Mouse (Mus musculus): ENCODE measurements around the gene Zfp473. TPM values are rescaled to one million over a fixed set of nuclear protein-coding genes. Genes with fewer than 3 reads are reported as not detected.

Zfp473 gene
- polyA plus RNA-seq, 1 experiment: 0.18 TPM

DNA sequence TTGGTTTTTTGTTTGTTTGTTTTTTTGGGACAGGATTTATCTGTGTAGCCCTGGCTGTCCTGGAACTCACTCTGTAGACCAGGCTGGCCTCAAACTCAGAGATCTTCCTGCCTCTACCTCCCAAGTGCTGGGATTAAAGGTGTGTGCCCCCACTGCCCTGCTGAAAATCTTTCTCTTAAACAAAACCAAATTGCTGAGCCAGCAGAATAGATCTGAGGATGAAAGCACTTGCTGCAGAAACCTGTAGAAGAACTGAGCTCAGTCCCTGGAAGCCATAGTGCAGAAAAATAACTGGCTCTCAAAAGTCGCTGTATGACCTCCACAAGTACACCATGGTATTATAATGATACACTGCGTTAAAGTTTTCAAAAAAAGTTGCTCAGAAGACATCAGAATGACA, 6.3 kb upstream of the Zfp473 start:
- 81% methylated on average over 2 of the region's 2 CpGs for WGBS
- Histone ChIP-seq H3K4me1 (ENCODE audit: control insufficient read depth, insufficient read depth, low read length) (no peaks in the 10 kb centered on the region), H3K4me3 (replicated peaks; ENCODE audit: extremely low read depth, low read depth, low read length) (no peak overlapping the region)
- no peak for DNase-seq
- TF ChIP-seq POLR2A (IDR thresholded peaks at IDR 0.05; ENCODE audit: borderline replicate concordance, extremely low read depth, low read depth, low read length) (no peak), CTCF (IDR thresholded peaks at IDR 0.05; ENCODE audit: insufficient read depth, low read length) (no peak)

DNA sequence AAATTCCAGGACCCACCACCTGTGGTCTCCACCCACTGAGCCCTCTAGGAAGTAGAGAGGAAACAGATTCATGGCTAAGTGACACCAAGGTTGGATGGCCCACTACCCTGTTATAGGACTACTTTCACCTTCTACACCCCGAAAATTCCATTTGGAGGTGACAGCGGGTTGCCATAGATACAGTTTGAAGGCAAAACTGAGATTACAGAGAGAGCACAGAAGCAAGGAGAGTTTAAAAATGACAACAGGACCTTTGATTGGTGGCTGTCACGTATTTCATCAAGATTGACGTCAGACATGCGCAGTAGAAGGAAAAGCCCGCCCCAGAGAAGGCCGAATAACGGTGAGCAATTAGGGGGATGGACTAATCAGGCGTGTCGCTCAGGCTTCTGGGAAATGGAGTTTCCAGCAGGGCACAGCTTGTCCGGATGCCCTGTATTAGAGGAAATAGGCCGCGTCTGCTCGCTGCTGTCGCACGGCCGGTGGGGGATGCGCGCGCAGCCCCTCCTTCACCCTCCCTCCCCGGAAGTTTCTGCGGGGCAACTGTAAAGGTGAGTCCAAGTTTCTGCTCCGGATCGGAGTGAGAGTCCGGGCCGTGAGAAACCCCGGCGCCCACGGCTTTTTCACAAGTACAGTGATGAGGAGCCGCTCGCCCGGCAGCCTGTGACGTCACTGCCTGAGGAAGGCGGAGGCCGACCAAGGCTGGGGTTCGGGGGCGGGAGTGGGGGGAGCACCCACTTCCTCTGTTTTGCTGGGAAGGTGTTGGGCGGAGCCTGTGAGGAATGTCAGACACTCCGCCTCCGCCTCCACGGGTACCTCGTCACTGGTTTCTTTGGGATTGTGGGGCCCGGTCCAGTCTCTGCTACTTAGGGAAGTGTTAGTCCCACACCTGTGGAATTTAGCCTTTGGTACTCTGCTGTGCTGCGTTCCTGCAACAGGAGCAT, 2.5 kb downstream of the Zfp473 start, which contains the start of gene Vrk3:
Gene Vrk3, plus strand, starts transcription at position 313 of the 944 bp plus-strand sequence.
- Histone ChIP-seq H3K4me3 (replicated peaks; ENCODE audit: extremely low read depth, low read depth, low read length) (peak within 1 kb of the TSS; percentile 71), H3K4me1 (ENCODE audit: control insufficient read depth, insufficient read depth, low read length) (peaks cover 5% of the 10 kb centered on the region; the same call in 1 of the 2 replicates)
- DNase-seq: peak; percentile 92
- WGBS: under 1% methylated on average over 44 of the region's 44 CpGs
- TF ChIP-seq CTCF (IDR thresholded peaks at IDR 0.05; ENCODE audit: insufficient read depth, low read length) (no peak), POLR2A (IDR thresholded peaks at IDR 0.05; ENCODE audit: borderline replicate concordance, extremely low read depth, low read depth, low read length) (peak; percentile 75)

DNA sequence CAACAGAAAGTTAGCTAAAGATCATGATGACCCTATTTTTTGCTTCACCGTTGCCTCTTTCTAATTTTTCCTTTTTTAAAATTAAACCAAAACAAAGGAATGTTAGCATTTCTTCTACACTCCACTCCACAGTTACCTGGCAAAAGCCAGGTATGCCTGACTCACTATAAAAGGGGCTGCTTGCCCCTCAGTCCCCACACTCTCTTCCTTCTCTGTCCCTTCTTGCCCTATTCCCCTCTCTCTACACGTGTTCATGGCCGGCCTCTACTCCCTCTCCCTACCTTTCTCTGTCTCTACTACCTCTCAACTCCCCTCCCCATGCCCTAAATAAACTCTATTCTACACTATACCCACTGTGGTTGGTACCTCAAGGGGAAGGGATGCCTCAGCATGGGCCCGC, 3.7 kb downstream of the Zfp473 start:
- TF ChIP-seq POLR2A (IDR thresholded peaks at IDR 0.05; ENCODE audit: borderline replicate concordance, extremely low read depth, low read depth, low read length): no peak
- TF ChIP-seq CTCF (IDR thresholded peaks at IDR 0.05; ENCODE audit: insufficient read depth, low read length): no peak
- Histone ChIP-seq H3K4me1 (ENCODE audit: control insufficient read depth, insufficient read depth, low read length) (peaks cover 5% of the 10 kb centered on the region; the same call in 1 of the 2 replicates), H3K4me3 (replicated peaks; ENCODE audit: extremely low read depth, low read depth, low read length) (no peak overlapping the region)
- 72% methylated on average over 4 of the region's 4 CpGs for WGBS
- no peak for DNase-seq

DNA sequence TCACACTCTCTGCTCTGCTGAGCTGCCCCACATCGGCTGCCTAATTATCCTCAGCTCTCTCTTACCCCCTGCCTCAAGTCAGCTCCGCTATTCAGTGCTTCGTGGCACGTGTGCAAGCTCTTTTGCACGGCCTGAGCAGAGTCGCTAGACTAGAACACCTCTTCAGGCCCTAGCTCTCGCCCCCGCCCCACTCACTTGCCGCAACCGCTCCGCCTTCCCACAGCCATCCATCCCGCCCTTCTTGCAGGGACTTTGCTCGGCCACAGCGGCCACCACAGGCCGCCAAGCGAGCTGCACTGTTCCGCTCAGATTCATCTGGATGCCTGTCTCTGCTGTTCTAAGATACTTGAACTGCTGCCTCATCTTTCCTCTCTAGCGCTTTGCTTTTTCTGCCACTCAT, 5.8 kb downstream of the Zfp473 start:
- TF ChIP-seq POLR2A (IDR thresholded peaks at IDR 0.05; ENCODE audit: borderline replicate concordance, extremely low read depth, low read depth, low read length): no peak
- peak; percentile 73 for TF ChIP-seq CTCF (IDR thresholded peaks at IDR 0.05; ENCODE audit: insufficient read depth, low read length)
- under 1% methylated on average over 18 of the region's 18 CpGs for WGBS
- peaks cover 5% of the 10 kb centered on the region; the same call in 1 of the 2 replicates for H3K4me1 ChIP-seq (ENCODE audit: control insufficient read depth, insufficient read depth, low read length)
- DNase-seq: peak; percentile 67
- peak overlapping the region; percentile 55 for H3K4me3 ChIP-seq (replicated peaks; ENCODE audit: extremely low read depth, low read depth, low read length)

DNA sequence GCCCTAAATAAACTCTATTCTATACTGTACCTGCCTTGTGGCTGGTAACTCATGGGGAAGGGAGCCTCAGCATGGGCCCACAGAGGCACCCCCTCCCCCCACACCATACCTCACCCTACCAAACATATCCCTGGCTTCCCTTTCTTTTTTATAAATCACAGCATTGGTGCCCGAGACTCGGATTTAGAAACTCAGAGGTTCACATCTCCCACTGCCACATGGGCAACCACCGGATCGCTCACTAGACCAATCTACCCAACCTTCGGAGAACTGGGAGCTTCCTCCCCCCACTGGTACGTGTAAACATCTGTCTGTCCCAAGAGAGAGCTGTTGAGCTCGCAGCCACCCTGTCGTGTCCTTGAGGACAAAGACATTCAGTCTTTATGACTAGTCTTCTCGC, 6.6 kb downstream of the Zfp473 start:
- DNase-seq: no peak
- Histone ChIP-seq H3K4me3 (replicated peaks; ENCODE audit: extremely low read depth, low read depth, low read length) (no peak overlapping the region), H3K4me1 (ENCODE audit: control insufficient read depth, insufficient read depth, low read length) (peaks cover 4% of the 10 kb centered on the region; the same call in 1 of the 2 replicates)
- no peak for TF ChIP-seq CTCF (IDR thresholded peaks at IDR 0.05; ENCODE audit: insufficient read depth, low read length)
- TF ChIP-seq POLR2A (IDR thresholded peaks at IDR 0.05; ENCODE audit: borderline replicate concordance, extremely low read depth, low read depth, low read length): no peak
- WGBS: 58% methylated on average over 9 of the region's 9 CpGs

DNA sequence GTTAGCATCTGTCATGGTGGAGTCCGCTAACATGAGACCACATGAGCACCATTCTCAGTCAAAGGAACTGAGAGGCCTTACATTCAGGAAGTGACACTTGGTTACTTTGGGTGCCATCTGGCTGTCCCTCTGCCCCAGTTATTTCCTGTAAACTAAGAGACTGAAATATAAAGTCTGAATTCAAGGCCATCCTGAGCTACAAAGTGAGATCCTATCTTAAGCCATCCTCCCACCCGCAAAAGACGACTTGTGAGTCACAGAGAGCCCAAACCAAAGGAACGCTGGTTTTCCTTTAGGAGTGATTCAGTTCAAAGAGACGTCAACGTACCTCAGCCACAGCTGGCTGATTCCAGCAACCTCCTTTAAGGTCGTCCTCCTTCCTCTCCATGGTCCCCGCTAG, 9.5 kb downstream of the Zfp473 start:
- Histone ChIP-seq H3K4me3 (replicated peaks; ENCODE audit: extremely low read depth, low read depth, low read length) (no peak overlapping the region), H3K4me1 (ENCODE audit: control insufficient read depth, insufficient read depth, low read length) (no peaks in the 10 kb centered on the region)

DNA sequence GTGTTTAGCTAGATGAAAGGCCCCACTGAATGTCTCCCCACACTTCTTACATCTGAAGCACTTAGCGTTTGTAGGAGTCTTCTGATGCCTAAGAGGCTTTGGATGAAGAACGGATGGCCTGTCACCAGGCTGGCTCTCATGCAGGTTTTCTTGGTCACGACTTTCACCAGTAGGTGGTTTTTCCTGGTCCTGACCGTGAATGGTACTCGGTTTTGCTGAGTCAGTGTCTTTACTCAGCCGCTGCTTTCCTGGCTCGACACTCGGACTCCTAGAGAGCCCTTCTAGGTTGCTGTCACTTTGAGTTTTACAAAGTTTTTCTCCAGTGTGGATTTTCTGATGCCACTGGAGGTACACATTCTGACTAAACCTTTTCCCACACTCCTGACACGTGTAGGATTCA, 17.1 kb downstream of the Zfp473 start:
- DNase-seq: no peak
- Histone ChIP-seq H3K4me3 (replicated peaks; ENCODE audit: extremely low read depth, low read depth, low read length) (no peak overlapping the region), H3K4me1 (ENCODE audit: control insufficient read depth, insufficient read depth, low read length) (no peaks in the 10 kb centered on the region)
- TF ChIP-seq POLR2A (IDR thresholded peaks at IDR 0.05; ENCODE audit: borderline replicate concordance, extremely low read depth, low read depth, low read length) (no peak), CTCF (IDR thresholded peaks at IDR 0.05; ENCODE audit: insufficient read depth, low read length) (no peak)
- 86% methylated on average over 9 of the region's 9 CpGs for WGBS

More for the DNA sequence above, 9.5 kb downstream of the Zfp473 start:
- 60% methylated on average over 8 of the region's 8 CpGs for WGBS
- no peak for TF ChIP-seq POLR2A (IDR thresholded peaks at IDR 0.05; ENCODE audit: borderline replicate concordance, extremely low read depth, low read depth, low read length)
- no peak for TF ChIP-seq CTCF (IDR thresholded peaks at IDR 0.05; ENCODE audit: insufficient read depth, low read length)
- DNase-seq: no peak

DNA sequence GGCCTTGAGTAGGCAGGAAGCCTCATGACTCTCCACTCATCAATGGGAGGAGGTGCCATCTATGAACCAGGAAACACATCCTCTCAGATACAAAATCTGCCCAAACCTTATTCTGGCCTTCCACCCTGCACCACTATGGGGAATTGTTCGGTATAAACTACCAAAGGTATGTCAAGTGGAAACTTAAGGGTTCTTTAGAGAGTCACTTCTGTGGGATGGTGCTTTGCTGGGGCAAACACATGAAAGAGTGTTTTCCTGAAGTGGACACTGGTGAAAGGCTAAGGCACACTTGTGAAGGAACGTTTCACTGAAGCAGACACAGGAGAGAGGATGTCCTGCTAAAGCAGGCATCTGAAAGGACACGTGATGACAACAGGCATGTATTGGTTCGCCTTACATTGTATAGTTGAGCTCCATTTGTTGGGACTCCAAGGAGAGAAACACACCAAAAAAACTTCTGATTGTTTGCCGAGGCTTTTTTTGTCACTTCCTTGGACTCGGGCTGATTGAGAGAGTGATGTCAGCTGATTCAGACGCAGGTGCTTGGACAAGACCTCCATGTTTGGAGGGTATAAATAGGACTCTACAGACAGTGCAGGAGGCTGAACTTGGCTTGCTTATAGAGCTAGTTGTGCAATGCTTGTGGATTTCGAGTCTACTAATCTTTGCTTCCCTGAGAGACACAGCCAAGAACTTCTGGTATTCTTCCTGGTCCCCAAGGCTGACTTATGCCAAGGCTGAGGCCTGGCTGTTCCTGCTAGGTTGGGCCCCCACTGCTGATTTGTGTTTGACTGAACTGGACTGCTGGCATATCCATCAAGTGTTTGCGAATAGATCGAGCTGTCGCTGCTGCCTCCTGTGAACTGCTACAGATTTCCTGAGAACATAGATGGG, 22.5 kb downstream of the Zfp473 start:
- WGBS: 64% methylated on average over 11 of the region's 11 CpGs
- Histone ChIP-seq H3K4me1 (ENCODE audit: control insufficient read depth, insufficient read depth, low read length) (no peaks in the 10 kb centered on the region), H3K4me3 (replicated peaks; ENCODE audit: extremely low read depth, low read depth, low read length) (no peak overlapping the region)
- TF ChIP-seq CTCF (IDR thresholded peaks at IDR 0.05; ENCODE audit: insufficient read depth, low read length): no peak
- no peak for TF ChIP-seq POLR2A (IDR thresholded peaks at IDR 0.05; ENCODE audit: borderline replicate concordance, extremely low read depth, low read depth, low read length)
- DNase-seq: peak; percentile 22

DNA sequence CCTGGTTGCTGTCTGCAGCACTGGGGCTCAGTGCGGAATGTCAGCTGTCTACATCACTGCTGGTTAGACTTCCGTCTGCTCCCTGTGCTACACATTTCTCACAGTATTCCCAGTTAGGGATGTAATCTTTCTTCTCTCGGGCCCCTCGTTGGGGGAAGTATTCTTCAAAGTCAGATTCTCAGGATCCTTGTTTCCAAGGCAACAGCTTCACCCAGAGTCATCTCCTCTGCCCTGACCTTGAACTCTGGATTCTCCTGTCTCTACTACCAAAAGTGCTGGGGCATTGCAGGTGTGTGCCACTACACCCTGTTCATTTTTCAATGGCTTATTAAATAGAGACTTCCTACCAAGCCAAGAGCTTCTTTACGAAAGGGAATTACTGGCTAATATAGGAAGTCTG, 23.7 kb downstream of the Zfp473 start:
- no peak for TF ChIP-seq CTCF (IDR thresholded peaks at IDR 0.05; ENCODE audit: insufficient read depth, low read length)
- no peak for TF ChIP-seq POLR2A (IDR thresholded peaks at IDR 0.05; ENCODE audit: borderline replicate concordance, extremely low read depth, low read depth, low read length)
- no peak for DNase-seq
- H3K4me1 ChIP-seq (ENCODE audit: control insufficient read depth, insufficient read depth, low read length): no peaks in the 10 kb centered on the region
- WGBS: 47% methylated on average over 5 of the region's 5 CpGs
- no peak overlapping the region for H3K4me3 ChIP-seq (replicated peaks; ENCODE audit: extremely low read depth, low read depth, low read length)

Data from lung, adult 2 months (tissue).